In the genomic region with DNA sequence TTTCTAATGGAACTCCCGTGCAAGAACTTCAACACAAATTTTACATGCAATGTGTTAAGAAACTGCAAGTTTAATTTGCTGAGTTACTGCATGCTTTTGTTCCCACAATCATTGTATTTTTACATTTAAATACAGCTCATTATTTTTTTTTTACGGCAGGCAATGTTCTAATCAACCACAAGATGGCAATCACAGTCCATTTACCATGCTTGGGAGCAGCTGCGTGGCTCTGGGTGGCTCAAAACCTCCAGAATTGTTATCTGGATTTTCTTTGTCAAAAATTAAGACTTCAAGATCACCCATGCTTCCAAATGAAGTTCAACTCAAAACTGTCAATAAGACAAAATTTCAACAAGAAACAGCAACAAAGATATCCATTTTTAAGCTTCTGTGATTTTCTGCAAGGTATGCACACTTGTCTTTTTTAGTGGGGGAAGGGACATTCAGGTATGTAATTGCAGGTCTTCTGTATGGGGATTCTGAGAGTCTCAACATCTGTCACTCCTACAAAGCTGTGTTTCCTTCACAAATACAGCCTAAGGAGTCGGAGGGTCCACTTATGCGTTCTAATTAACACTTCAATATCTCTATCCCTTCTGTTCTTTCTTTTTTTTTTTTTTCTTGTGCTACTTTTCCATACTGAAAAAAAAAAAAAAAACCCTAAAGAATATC, we compare ENCODE assay signal across 9 mouse cellular contexts. TPM values are rescaled to one million over a fixed set of nuclear protein-coding genes. Genes with fewer than 3 reads are reported as not detected.
DNase-seq lines count a peak whose midpoint lies in the region; ATAC-seq and TF ChIP-seq lines count a peak whose summit lies in the region.
"Had no signal": no experiment of that assay in that cellular context is flagged by ENCODE, and none has a peak within 500 bp of the region (broad histone marks: within the 10 kb centered on the region; RNA-seq: fewer than 3 reads in every experiment).

No protein-coding gene starts in this region.

- ATAC-seq in heart, postnatal 0 days (ENCODE audit: insufficient read depth, low read depth), result no peak
- no peak for ATAC-seq in heart, embryonic 12.5 days (ENCODE audit: insufficient number of reproducible peaks, low FRiP score)

- peaks cover 6% of the 10 kb centered on the region; the same call in 1 of the 2 replicates for H3K9me3 ChIP-seq in heart, postnatal 0 days (replicated peaks; ENCODE audit: control insufficient read depth, low read length)
- peaks cover 7% of the 10 kb centered on the region for H3K9me3 ChIP-seq in heart, embryonic 12.5 days (replicated peaks)
- H3K9me3 ChIP-seq: lung, embryonic 15.5 days had no signal

- no peaks in the 10 kb centered on the region for H3K27me3 ChIP-seq in heart, postnatal 0 days (ENCODE audit: control insufficient read depth, insufficient read depth, low read length)
- no peaks in the 10 kb centered on the region for H3K27me3 ChIP-seq in heart, embryonic 12.5 days (replicated peaks)
- H3K27me3 ChIP-seq: lung, embryonic 15.5 days had no signal

- peak; percentile 72 for TF ChIP-seq CTCF in heart, postnatal 0 days (IDR thresholded peaks at IDR 0.05; ENCODE audit: low read depth)
- TF ChIP-seq CTCF in embryonic fibroblast, embryonic 13.5 days (IDR thresholded peaks at IDR 0.05; ENCODE audit: borderline replicate concordance, insufficient read depth, low read length), result peak; percentile 51; the same call in 1 of the 2 replicates

- 22% methylated on average over 5 of the region's 5 CpGs for whole genome bisulfite sequencing in heart, postnatal 0 days
- WGBS in heart, embryonic 12.5 days, result 23% methylated on average over 5 of the region's 5 CpGs

- peak; percentile 19 for DNase-seq in heart, postnatal 0 days (ENCODE audit: low spot score)
- peak; percentile 66 for DNase-seq in thymus, postnatal 0 days (ENCODE audit: low spot score)
- DNase-seq in thymus, postnatal 36 days, result no peak
- peak; percentile 44 for DNase-seq in lung, postnatal 10 days
- peak; percentile 11 for DNase-seq in thymus, postnatal 25 days
- no peak for DNase-seq in spleen, adult 18-20 months

- no peak overlapping the region for H3K4me3 ChIP-seq in heart, postnatal 0 days (ENCODE audit: low read depth, low read length)
- H3K4me3 ChIP-seq in heart, embryonic 12.5 days, result no peak overlapping the region
- H3K4me3 ChIP-seq in embryonic fibroblast, embryonic 13.5 days (ENCODE audit: insufficient read depth, low read length), result no peak overlapping the region
- H3K4me3 ChIP-seq: lung, embryonic 15.5 days had no signal

- TF ChIP-seq EP300 in heart, postnatal 0 days (IDR thresholded peaks at IDR 0.05; ENCODE audit: low read depth), result no peak

- no peaks in the 10 kb centered on the region for H3K4me1 ChIP-seq in heart, postnatal 0 days (ENCODE audit: control insufficient read depth, insufficient read depth)
- no peaks in the 10 kb centered on the region for H3K4me1 ChIP-seq in heart, embryonic 12.5 days (replicated peaks)
- no peaks in the 10 kb centered on the region for H3K4me1 ChIP-seq in embryonic fibroblast, embryonic 13.5 days (ENCODE audit: control insufficient read depth, insufficient read depth, low read length)
- H3K4me1 ChIP-seq: lung, embryonic 15.5 days had no signal

- no peak overlapping the region for H3K27ac ChIP-seq in heart, postnatal 0 days (ENCODE audit: low read depth)
- H3K27ac ChIP-seq in heart, embryonic 12.5 days (ENCODE audit: poor library complexity, severe bottlenecking), result no peak overlapping the region
- H3K27ac ChIP-seq in embryonic fibroblast, embryonic 13.5 days (ENCODE audit: insufficient read depth, low read length), result no peak overlapping the region
- H3K27ac ChIP-seq: lung, embryonic 15.5 days had no signal

- H3K4me2 ChIP-seq in heart, postnatal 0 days (ENCODE audit: low read depth, low read length), result no peak overlapping the region
- no peak overlapping the region for H3K4me2 ChIP-seq in heart, embryonic 12.5 days
- H3K4me2 ChIP-seq: lung, embryonic 15.5 days had no signal

- no peaks in the 10 kb centered on the region for H3K36me3 ChIP-seq in heart, postnatal 0 days (replicated peaks; ENCODE audit: control insufficient read depth, insufficient read depth, low read length)
- no peaks in the 10 kb centered on the region for H3K36me3 ChIP-seq in heart, embryonic 12.5 days
- H3K36me3 ChIP-seq: lung, embryonic 15.5 days had no signal

- H3K9ac ChIP-seq in heart, postnatal 0 days (replicated peaks; ENCODE audit: low read depth, low read length), result no peak overlapping the region
- no peak overlapping the region for H3K9ac ChIP-seq in heart, embryonic 12.5 days
- H3K9ac ChIP-seq: lung, embryonic 15.5 days had no signal

- TF ChIP-seq POLR2A in embryonic fibroblast, embryonic 13.5 days (IDR thresholded peaks at IDR 0.05; ENCODE audit: low read depth, low read length), result no peak

RNA-seq across cellular contexts. Expression of gene Jrkl, which starts 13.9 kb away (rescaled TPM):
- total RNA-seq in heart, postnatal 0 days (2014; rRNA removed; ENCODE audit: low replicate concordance), result 1.5 and 5.5 TPM in 2 replicates
- 7.7 and 8.1 TPM in 2 replicates for polyA plus RNA-seq in heart, postnatal 0 days (2015; fragmentation: Nextera tagmentation; extraction: Ambion mirVana)
- 9.5 and 10.2 TPM in 2 replicates for polyA plus RNA-seq in heart, embryonic 12.5 days (2016; fragmentation: Nextera tagmentation; extraction: Ambion mirVana)
- polyA plus RNA-seq in thymus, postnatal 0 days (2015; fragmentation: Nextera tagmentation; extraction: Ambion mirVana), result 7.8 and 9.4 TPM in 2 replicates
- 11.1 and 13.2 TPM in 2 replicates for polyA plus RNA-seq in embryonic fibroblast, embryonic 13.5 days (2011; ENCODE audit: insufficient read length, low read depth, missing spikeins)

RNA-seq across cellular contexts. Expression of gene Ccdc82, which starts 15.1 kb away (rescaled TPM):
- total RNA-seq in heart, postnatal 0 days (2014; rRNA removed; ENCODE audit: low replicate concordance), result 7.9 and 10.7 TPM in 2 replicates
- polyA plus RNA-seq in heart, postnatal 0 days (2015; fragmentation: Nextera tagmentation; extraction: Ambion mirVana), result 4.1 and 4.5 TPM in 2 replicates
- 8.5 and 9.5 TPM in 2 replicates for polyA plus RNA-seq in heart, embryonic 12.5 days (2016; fragmentation: Nextera tagmentation; extraction: Ambion mirVana)
- polyA plus RNA-seq in thymus, postnatal 0 days (2015; fragmentation: Nextera tagmentation; extraction: Ambion mirVana), result 12.7 and 13.4 TPM in 2 replicates
- polyA plus RNA-seq in embryonic fibroblast, embryonic 13.5 days (2011; ENCODE audit: insufficient read length, low read depth, missing spikeins), result 17.9 and 21.4 TPM in 2 replicates

Comparison
In these comparisons a context has a peak if more than half of its experiments do, and no peak if none do; other contexts are left out.
1. DNase-seq: peak in heart, postnatal 0 days (single experiment), thymus, postnatal 0 days (single experiment), lung, postnatal 10 days (single experiment) and thymus, postnatal 25 days (single experiment); none in thymus, postnatal 36 days (0 of 2) and spleen, adult 18-20 months (0 of 2).